Mouse (Mus musculus) neural tube, embryonic 13.5 days (tissue): ENCODE data around the gene Plxna2. TPM values are rescaled to one million over a fixed set of nuclear protein-coding genes. Genes with fewer than 3 reads are reported as not detected.
A peak's percentile ranks its signal among the peaks of the same experiment; 100 is the strongest.

Experiments used
- ATAC-seq: fragments of 200-750 bp; cut with Nextera tagmentation; 2 replicates; pipeline ENCODE4 v1.8.0; 2017; ENCODE audit warnings: low read depth, mild to moderate bottlenecking, moderate TSS enrichment, moderate library complexity
- H3K27ac ChIP-seq: fragments of 300-500 bp; sonication (generic); replicated peaks from 2 replicates; pipeline ENCODE4 v1.5.1; 2015; ENCODE audit warnings: moderate library complexity, mild to moderate bottlenecking, inconsistent platforms
- H3K27me3 ChIP-seq: fragments of 300-500 bp; sonication (generic); 2 replicates; pipeline ENCODE4 v1.6.1; 2015; ENCODE audit warnings: mild to moderate bottlenecking, inconsistent platforms
- H3K36me3 ChIP-seq: fragments of 300-500 bp; sonication (generic); 2 replicates; pipeline ENCODE4 v1.6.1; 2015; ENCODE audit warnings: mild to moderate bottlenecking, inconsistent platforms
- H3K4me1 ChIP-seq: fragments of 300-500 bp; sonication (generic); replicated peaks from 2 replicates; pipeline ENCODE4 v1.6.1; 2015; ENCODE audit warnings: inconsistent platforms
- H3K4me2 ChIP-seq: fragments of 300-500 bp; sonication (generic); 2 replicates; pipeline ENCODE4 v1.6.1; 2015; ENCODE audit warnings: inconsistent platforms, mild to moderate bottlenecking, moderate library complexity
- H3K4me3 ChIP-seq: fragments of 300-500 bp; sonication (generic); 2 replicates; pipeline ENCODE4 v1.5.1; 2015; ENCODE audit warnings: mild to moderate bottlenecking, inconsistent platforms
- H3K9ac ChIP-seq: fragments of 300-500 bp; sonication (generic); 2 replicates; pipeline ENCODE4 v1.6.1; 2015; ENCODE audit warnings: moderate library complexity, mild to moderate bottlenecking, inconsistent platforms
- H3K9me3 ChIP-seq: fragments of 300-500 bp; sonication (generic); 2 replicates; pipeline ENCODE4 v1.6.1; 2016; ENCODE audit warnings: inconsistent platforms
- WGBS: fragments of 180-500 bp; shearing (Covaris S2); methylation state at CpG from one replicate; pipeline ENCODE4 v1.1.7; 2015; 5-methylcytosine and 5-hydroxymethylcytosine counted together
- polyA plus RNA-seq: library from polyadenylated mRNA; unstranded; fragments of >200 nt; fragmentation: Nextera tagmentation; extraction: Ambion mirVana; gene quantifications from 2 replicates; pipeline ENCODE4 v1.2.1, GENCODE M21; 2015

Gene Plxna2
- polyA plus RNA-seq, 1 experiment from 2014 or later = 42.6 TPM

- H3K36me3 ChIP-seq = peaks cover 76% of the 10 kb centered on the region
- no peaks in the 10 kb centered on the region for H3K27me3 ChIP-seq
- no peak for ATAC-seq
- H3K4me1 ChIP-seq = peaks cover 2% of the 10 kb centered on the region; the same call in 1 of the 2 replicates
- H3K9me3 ChIP-seq = no peaks in the 10 kb centered on the region
- no peak overlapping the region for H3K9ac ChIP-seq
- H3K4me3 ChIP-seq = no peak overlapping the region
- 96% methylated on average over 1 of the region's 1 CpGs for WGBS
- no peak overlapping the region for H3K27ac ChIP-seq
- H3K4me2 ChIP-seq = no peak overlapping the region
These were observed 150.8 kb downstream of the Plxna2 start for GRCm38 (mm10) chr1:194768799-194769198.

GRCm38 (mm10) chr1:194772053-194772452, 154.0 kb downstream of the Plxna2 start:
- Histone ChIP-seq H3K9me3 (no peaks in the 10 kb centered on the region), H3K4me2 (no peak overlapping the region), H3K36me3 (peaks cover 69% of the 10 kb centered on the region), H3K4me3 (no peak overlapping the region), H3K27ac (no peak overlapping the region), H3K9ac (no peak overlapping the region), H3K4me1 (peaks cover 3% of the 10 kb centered on the region; the same call in 1 of the 2 replicates), H3K27me3 (no peaks in the 10 kb centered on the region)
- 34% methylated on average over 3 of the region's 3 CpGs for WGBS
- ATAC-seq = no peak

- Histone ChIP-seq H3K9ac (no peak overlapping the region), H3K4me3 (no peak overlapping the region), H3K4me1 (peaks cover 3% of the 10 kb centered on the region; the same call in 1 of the 2 replicates), H3K4me2 (no peak overlapping the region), H3K36me3 (peaks cover 69% of the 10 kb centered on the region), H3K27me3 (no peaks in the 10 kb centered on the region), H3K27ac (no peak overlapping the region), H3K9me3 (no peaks in the 10 kb centered on the region)
- 55% methylated on average over 3 of the region's 3 CpGs for WGBS
- no peak for ATAC-seq
These were observed 155.9 kb downstream of the Plxna2 start for GRCm38 (mm10) chr1:194773899-194774298.

- ATAC-seq = no peak
- H3K4me3 ChIP-seq = no peak overlapping the region
- no peak overlapping the region for H3K4me2 ChIP-seq
- H3K27ac ChIP-seq = no peak overlapping the region
- H3K27me3 ChIP-seq = no peaks in the 10 kb centered on the region
- peaks cover 70% of the 10 kb centered on the region for H3K36me3 ChIP-seq
- 87% methylated on average over 2 of the region's 2 CpGs for WGBS
- no peaks in the 10 kb centered on the region for H3K9me3 ChIP-seq
- no peak overlapping the region for H3K9ac ChIP-seq
- H3K4me1 ChIP-seq = peaks cover 3% of the 10 kb centered on the region; the same call in 1 of the 2 replicates
These were observed 156.3 kb downstream of the Plxna2 start for GRCm38 (mm10) chr1:194774350-194774749.

GRCm38 (mm10) chr1:194774754-194775153, 156.7 kb downstream of the Plxna2 start:
- ATAC-seq = no peak
- Histone ChIP-seq H3K27ac (no peak overlapping the region), H3K36me3 (peaks cover 69% of the 10 kb centered on the region), H3K27me3 (no peaks in the 10 kb centered on the region), H3K9me3 (no peaks in the 10 kb centered on the region), H3K4me3 (no peak overlapping the region), H3K4me2 (no peak overlapping the region), H3K4me1 (peaks cover 3% of the 10 kb centered on the region; the same call in 1 of the 2 replicates), H3K9ac (no peak overlapping the region)
- 71% methylated on average over 1 of the region's 1 CpGs for WGBS

GRCm38 (mm10) chr1:194775656-194776374, 157.8 kb downstream of the Plxna2 start:
- H3K4me2 ChIP-seq = no peak overlapping the region
- no peak for ATAC-seq
- H3K4me1 ChIP-seq = peaks cover 10% of the 10 kb centered on the region

GRCm38 (mm10) chr1:194776510-194777244, 158.7 kb downstream of the Plxna2 start:
- no peak overlapping the region for H3K4me3 ChIP-seq
- no peak for ATAC-seq

More at GRCm38 (mm10) chr1:194775656-194776374, 157.8 kb downstream of the Plxna2 start:
- Histone ChIP-seq H3K4me3 (no peak overlapping the region), H3K9me3 (no peaks in the 10 kb centered on the region), H3K27me3 (no peaks in the 10 kb centered on the region), H3K36me3 (peaks cover 79% of the 10 kb centered on the region), H3K9ac (no peak overlapping the region), H3K27ac (no peak overlapping the region)

GRCm38 (mm10) chr1:194777608-194778007, 159.6 kb downstream of the Plxna2 start:
- Histone ChIP-seq H3K4me2 (no peak overlapping the region), H3K27me3 (no peaks in the 10 kb centered on the region), H3K27ac (no peak overlapping the region), H3K9me3 (no peaks in the 10 kb centered on the region), H3K4me1 (peaks cover 15% of the 10 kb centered on the region; the same call in 1 of the 2 replicates), H3K9ac (no peak overlapping the region), H3K36me3 (peaks cover 86% of the 10 kb centered on the region), H3K4me3 (no peak overlapping the region)
- WGBS = 86% methylated on average over 2 of the region's 2 CpGs
- no peak for ATAC-seq

More at GRCm38 (mm10) chr1:194776510-194777244, 158.7 kb downstream of the Plxna2 start:
- Histone ChIP-seq H3K9ac (no peak overlapping the region), H3K27ac (no peak overlapping the region), H3K27me3 (no peaks in the 10 kb centered on the region), H3K4me2 (no peak overlapping the region), H3K9me3 (no peaks in the 10 kb centered on the region), H3K36me3 (peaks cover 85% of the 10 kb centered on the region), H3K4me1 (peaks cover 15% of the 10 kb centered on the region)
- 82% methylated on average over 5 of the region's 5 CpGs for WGBS

GRCm38 (mm10) chr1:194780392-194780791, 162.4 kb downstream of the Plxna2 start:
- Histone ChIP-seq H3K27ac (no peak overlapping the region), H3K9me3 (no peaks in the 10 kb centered on the region), H3K36me3 (peaks cover 77% of the 10 kb centered on the region), H3K27me3 (no peaks in the 10 kb centered on the region), H3K9ac (no peak overlapping the region), H3K4me2 (no peak overlapping the region), H3K4me3 (no peak overlapping the region), H3K4me1 (peaks cover 12% of the 10 kb centered on the region; the same call in 1 of the 2 replicates)
- 0 out of 2 replicates have a peak, but pooled peaks have one; percentile 19 for ATAC-seq
- WGBS = 93% methylated on average over 3 of the region's 3 CpGs

- H3K4me2 ChIP-seq = no peak overlapping the region
- H3K4me3 ChIP-seq = no peak overlapping the region
- WGBS = 37% methylated on average over 5 of the region's 5 CpGs
- H3K27me3 ChIP-seq = no peaks in the 10 kb centered on the region
- H3K9me3 ChIP-seq = no peaks in the 10 kb centered on the region
- H3K27ac ChIP-seq = no peak overlapping the region
- H3K9ac ChIP-seq = no peak overlapping the region
- peaks cover 77% of the 10 kb centered on the region for H3K36me3 ChIP-seq
- ATAC-seq = peak; percentile 53
- H3K4me1 ChIP-seq = peaks cover 12% of the 10 kb centered on the region; the same call in 1 of the 2 replicates
These were observed 162.9 kb downstream of the Plxna2 start for GRCm38 (mm10) chr1:194780794-194781390.

GRCm38 (mm10) chr1:194781556-194781955, 163.5 kb downstream of the Plxna2 start:
- ATAC-seq = no peak
- H3K4me1 ChIP-seq = peaks cover 12% of the 10 kb centered on the region; the same call in 1 of the 2 replicates
- no peak overlapping the region for H3K27ac ChIP-seq
- H3K36me3 ChIP-seq = peaks cover 79% of the 10 kb centered on the region
- H3K27me3 ChIP-seq = no peaks in the 10 kb centered on the region
- H3K4me2 ChIP-seq = no peak overlapping the region
- no peak overlapping the region for H3K9ac ChIP-seq
- H3K4me3 ChIP-seq = no peak overlapping the region
- no peaks in the 10 kb centered on the region for H3K9me3 ChIP-seq
- 87% methylated on average over 1 of the region's 1 CpGs for WGBS

GRCm38 (mm10) chr1:194782325-194782724, 164.3 kb downstream of the Plxna2 start:
- peaks cover 84% of the 10 kb centered on the region for H3K36me3 ChIP-seq
- WGBS = 39% methylated on average over 3 of the region's 3 CpGs
- no peak overlapping the region for H3K9ac ChIP-seq
- H3K27me3 ChIP-seq = no peaks in the 10 kb centered on the region
- no peak overlapping the region for H3K4me3 ChIP-seq
- H3K27ac ChIP-seq = no peak overlapping the region
- no peak overlapping the region for H3K4me2 ChIP-seq
- peaks cover 12% of the 10 kb centered on the region; the same call in 1 of the 2 replicates for H3K4me1 ChIP-seq
- no peaks in the 10 kb centered on the region for H3K9me3 ChIP-seq
- ATAC-seq = no peak
